Mouse (Mus musculus) midbrain, embryonic 14.5 days (tissue): ENCODE measurements at regions not wholly inside any gene's neighbourhood (a gene's known extent, or its start where the extent isn't known, plus 50 kb on each side); places are given as distances from the start of the nearest gene placed in this dataset.

Experiments used
- ATAC-seq: fragments of 200-750 bp; cut with Nextera tagmentation; 2 replicates; pipeline ENCODE4 v1.8.0; 2017; ENCODE audit warnings: moderate number of reproducible peaks, moderate library complexity; ENCODE audit not compliant: low FRiP score, low TSS enrichment
- DNase-seq: peaks from one replicate; pipeline ENCODE4 v3.0.0-alpha.2; 2015
- H3K27ac ChIP-seq: fragments of 300-500 bp; sonication (generic); replicated peaks from 2 replicates; pipeline ENCODE4 v1.5.1; 2014; ENCODE audit warnings: mild to moderate bottlenecking, low read depth, low read length, moderate library complexity
- H3K27me3 ChIP-seq: fragments of 300-500 bp; sonication (generic); 2 replicates; pipeline ENCODE4 v1.6.1; 2014; ENCODE audit warnings: low read length, control low read depth, mixed read lengths; ENCODE audit not compliant: control insufficient read depth, insufficient read depth
- H3K36me3 ChIP-seq: fragments of 300-500 bp; sonication (generic); 2 replicates; pipeline ENCODE4 v1.6.1; 2014; ENCODE audit warnings: low read length, control low read depth; ENCODE audit not compliant: control insufficient read depth, insufficient read depth
- H3K4me1 ChIP-seq: fragments of 300-500 bp; sonication (generic); 2 replicates; pipeline ENCODE4 v1.6.1; 2014; ENCODE audit warnings: mild to moderate bottlenecking, antibody characterized with exemption, low read length, control low read depth; ENCODE audit not compliant: control insufficient read depth, insufficient read depth
- H3K4me2 ChIP-seq: fragments of 300-500 bp; sonication (generic); 2 replicates; pipeline ENCODE4 v1.6.1; 2014; ENCODE audit warnings: mild to moderate bottlenecking, low read length, moderate library complexity
- H3K4me3 ChIP-seq: fragments of 300-500 bp; sonication (generic); replicated peaks from 2 replicates; pipeline ENCODE4 v1.5.1; 2014; ENCODE audit warnings: low read depth, low read length
- H3K9ac ChIP-seq: fragments of 300-500 bp; sonication (generic); replicated peaks from 2 replicates; pipeline ENCODE4 v1.6.1; 2014; ENCODE audit warnings: mild to moderate bottlenecking, low read length, moderate library complexity
- H3K9me3 ChIP-seq: fragments of 300-500 bp; sonication (generic); 2 replicates; pipeline ENCODE4 v1.6.1; 2016; ENCODE audit warnings: low read length, control low read depth, mixed read lengths; ENCODE audit not compliant: control insufficient read depth
- WGBS: fragments of 180-500 bp; shearing (Covaris S2); extraction: QIAGEN DNeasy Blood & Tissue Kit; methylation state at CpG from one replicate; pipeline ENCODE4 v1.1.7; 2014; 5-methylcytosine and 5-hydroxymethylcytosine counted together

GRCm38 (mm10) chr3:139867499-139867898 lies 662.0 kb downstream of the Stpg2 start:
- 86% methylated on average over 3 of the region's 3 CpGs for WGBS
- ATAC-seq (no peak), DNase-seq (no peak)
- H3K9ac ChIP-seq, result no peak overlapping the region
- H3K27me3 ChIP-seq, result no peaks in the 10 kb centered on the region
- no peaks in the 10 kb centered on the region for H3K4me1 ChIP-seq
- H3K36me3 ChIP-seq, result no peaks in the 10 kb centered on the region
- H3K9me3 ChIP-seq, result no peaks in the 10 kb centered on the region
- no peak overlapping the region for H3K27ac ChIP-seq
- no peak overlapping the region for H3K4me3 ChIP-seq
- no peak overlapping the region for H3K4me2 ChIP-seq

- Histone ChIP-seq H3K27ac (no peak overlapping the region), H3K4me2 (no peak overlapping the region), H3K27me3 (no peaks in the 10 kb centered on the region), H3K4me3 (no peak overlapping the region), H3K36me3 (no peaks in the 10 kb centered on the region), H3K9ac (no peak overlapping the region), H3K4me1 (no peaks in the 10 kb centered on the region), H3K9me3 (no peaks in the 10 kb centered on the region)
- 92% methylated on average over 3 of the region's 3 CpGs for WGBS
- ATAC-seq (no peak), DNase-seq (no peak)
Measured at GRCm38 (mm10) chr3:139869779-139870178, 664.3 kb downstream of the Stpg2 start.

- H3K4me3 ChIP-seq, result no peak overlapping the region
- no peak overlapping the region for H3K27ac ChIP-seq
- DNase-seq (peak; percentile 75), ATAC-seq (peak; percentile 87)
- H3K4me2 ChIP-seq, result peak overlapping the region; percentile 29; the same call in 1 of the 2 replicates
- 17% methylated on average over 14 of the region's 14 CpGs for WGBS
- H3K9ac ChIP-seq, result no peak overlapping the region
- peaks cover 5% of the 10 kb centered on the region; the same call in 1 of the 2 replicates for H3K4me1 ChIP-seq
- H3K9me3 ChIP-seq, result no peaks in the 10 kb centered on the region
- H3K27me3 ChIP-seq, result no peaks in the 10 kb centered on the region
- no peaks in the 10 kb centered on the region for H3K36me3 ChIP-seq
Measured at GRCm38 (mm10) chr3:139885942-139886860, 680.7 kb downstream of the Stpg2 start.

- Histone ChIP-seq H3K4me3 (no peak overlapping the region), H3K27ac (no peak overlapping the region), H3K9me3 (no peaks in the 10 kb centered on the region), H3K36me3 (no peaks in the 10 kb centered on the region), H3K4me1 (peaks cover 5% of the 10 kb centered on the region; the same call in 1 of the 2 replicates), H3K4me2 (no peak overlapping the region), H3K9ac (no peak overlapping the region), H3K27me3 (no peaks in the 10 kb centered on the region)
- ATAC-seq (no peak), DNase-seq (peak; percentile 18)
- 77% methylated on average over 5 of the region's 5 CpGs for WGBS
Measured at GRCm38 (mm10) chr3:139887265-139887664, 681.8 kb downstream of the Stpg2 start.

- 77% methylated on average over 1 of the region's 1 CpGs for WGBS
- no peak overlapping the region for H3K27ac ChIP-seq
- H3K4me3 ChIP-seq, result no peak overlapping the region
- H3K4me1 ChIP-seq, result peaks cover 5% of the 10 kb centered on the region; the same call in 1 of the 2 replicates
- H3K9ac ChIP-seq, result no peak overlapping the region
- DNase-seq, result no peak
- ATAC-seq, result no peak
- H3K9me3 ChIP-seq, result no peaks in the 10 kb centered on the region
- H3K4me2 ChIP-seq, result no peak overlapping the region
- no peaks in the 10 kb centered on the region for H3K36me3 ChIP-seq
- H3K27me3 ChIP-seq, result no peaks in the 10 kb centered on the region
Measured at GRCm38 (mm10) chr3:139888537-139888936, 683.0 kb downstream of the Stpg2 start.

- Histone ChIP-seq H3K27ac (no peak overlapping the region), H3K9ac (no peak overlapping the region), H3K36me3 (no peaks in the 10 kb centered on the region), H3K4me3 (no peak overlapping the region), H3K9me3 (no peaks in the 10 kb centered on the region), H3K27me3 (no peaks in the 10 kb centered on the region), H3K4me2 (no peak overlapping the region), H3K4me1 (peaks cover 5% of the 10 kb centered on the region; the same call in 1 of the 2 replicates)
- DNase-seq, result peak; percentile 7
- ATAC-seq, result no peak
- 60% methylated on average over 2 of the region's 2 CpGs for WGBS
Measured at GRCm38 (mm10) chr3:139890186-139890585, 684.7 kb downstream of the Stpg2 start.

- no peak overlapping the region for H3K4me3 ChIP-seq
- no peak overlapping the region for H3K9ac ChIP-seq
- DNase-seq, result no peak
- 89% methylated on average over 5 of the region's 5 CpGs for WGBS
- ATAC-seq, result no peak
- H3K9me3 ChIP-seq, result no peaks in the 10 kb centered on the region
- peaks cover 4% of the 10 kb centered on the region; the same call in 1 of the 2 replicates for H3K4me1 ChIP-seq
- H3K27me3 ChIP-seq, result no peaks in the 10 kb centered on the region
- H3K27ac ChIP-seq, result no peak overlapping the region
- no peak overlapping the region for H3K4me2 ChIP-seq
- H3K36me3 ChIP-seq, result no peaks in the 10 kb centered on the region
Measured at GRCm38 (mm10) chr3:139897894-139898293, 692.4 kb downstream of the Stpg2 start.

- DNase-seq, result peak; percentile 31
- no peak overlapping the region for H3K9ac ChIP-seq
- no peaks in the 10 kb centered on the region for H3K9me3 ChIP-seq
- peaks cover 4% of the 10 kb centered on the region; the same call in 1 of the 2 replicates for H3K4me1 ChIP-seq
- ATAC-seq, result no peak
- no peak overlapping the region for H3K27ac ChIP-seq
- H3K36me3 ChIP-seq, result no peaks in the 10 kb centered on the region
- H3K4me2 ChIP-seq, result no peak overlapping the region
- no peaks in the 10 kb centered on the region for H3K27me3 ChIP-seq
- 13% methylated on average over 5 of the region's 5 CpGs for WGBS
- no peak overlapping the region for H3K4me3 ChIP-seq
Measured at GRCm38 (mm10) chr3:139899213-139899612, 693.7 kb downstream of the Stpg2 start.
